Mouse (Mus musculus): ENCODE data around the gene Phkb. TPM values are rescaled to one million over a fixed set of nuclear protein-coding genes. Genes with fewer than 3 reads are reported as not detected.
"Not testable (repeated sequence)": the region's sequence is repeated elsewhere in the genome, so short reads cannot be mapped to it uniquely, and the experiment has no call there.

Phkb gene
- 42.0 and 42.9 TPM in 2 replicates for polyA plus RNA-seq (2016; fragmentation: Nextera tagmentation; extraction: Ambion mirVana)

- Histone ChIP-seq H3K36me3 (peaks cover 22% of the 10 kb centered on the region), H3K27me3 (ENCODE audit: low read depth, poor library complexity, severe bottlenecking) (no peaks in the 10 kb centered on the region), H3K9me3 (replicated peaks) (no peaks in the 10 kb centered on the region), H3K27ac (replicated peaks) (peak within 1 kb of the TSS; percentile 97), H3K4me3 (peak within 1 kb of the TSS; percentile 88), H3K4me1 (peaks cover 24% of the 10 kb centered on the region)
- peak; percentile 95 for DNase-seq (ENCODE audit: low spot score)
- WGBS, result under 1% methylated on average over 54 of the region's 54 CpGs
Observed at GRCm38 (mm10) chr8:85840657-85841488, at the start of gene Phkb, which contains the start of gene Itfg1. Gene Phkb (plus strand): TSS chr8:85840959. Gene Itfg1 (minus strand): TSS chr8:85840921.

- WGBS, result 94% methylated on average over 1 of the region's 1 CpGs
- not testable (repeated sequence) for H3K27me3 ChIP-seq (ENCODE audit: low read depth, poor library complexity, severe bottlenecking); H3K4me1 ChIP-seq; H3K27ac ChIP-seq (replicated peaks); H3K4me3 ChIP-seq; DNase-seq (ENCODE audit: low spot score); H3K9me3 ChIP-seq (replicated peaks)
- H3K36me3 ChIP-seq, result peaks cover 39% of the 10 kb centered on the region
Observed at GRCm38 (mm10) chr8:85796392-85796791, 44.4 kb upstream of the Phkb start.

DNA sequence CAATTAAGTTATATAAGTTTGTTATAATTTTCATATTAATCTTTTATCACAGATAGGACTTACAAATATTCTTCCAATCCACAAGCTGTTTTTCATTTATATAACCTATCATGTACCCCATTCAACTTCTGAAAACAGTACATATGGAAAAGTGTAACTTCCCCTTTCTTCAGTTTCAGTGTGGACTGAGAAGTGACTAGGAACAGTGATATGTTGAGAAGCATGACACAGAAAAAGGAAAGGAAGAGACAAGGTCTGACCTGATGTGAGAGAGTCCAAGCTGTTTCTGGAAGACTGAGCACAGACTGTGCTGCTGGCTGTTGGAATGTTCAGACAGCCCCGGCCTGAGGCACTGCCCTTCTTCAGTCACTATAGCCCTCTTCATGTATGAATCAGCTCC is 40.6 kb upstream of the Phkb start:
- WGBS, result 94% methylated on average over 1 of the region's 1 CpGs
- no peak for DNase-seq (ENCODE audit: low spot score)
- Histone ChIP-seq H3K4me3 (no peak overlapping the region), H3K36me3 (peaks cover 31% of the 10 kb centered on the region), H3K27me3 (ENCODE audit: low read depth, poor library complexity, severe bottlenecking) (no peaks in the 10 kb centered on the region), H3K27ac (replicated peaks) (no peak overlapping the region), H3K4me1 (no peaks in the 10 kb centered on the region), H3K9me3 (replicated peaks) (no peaks in the 10 kb centered on the region)

GRCm38 (mm10) chr8:85801408-85801807 is 39.4 kb upstream of the Phkb start:
- H3K9me3 ChIP-seq (replicated peaks), result no peaks in the 10 kb centered on the region
- DNase-seq (ENCODE audit: low spot score), result no peak
- no peaks in the 10 kb centered on the region for H3K4me1 ChIP-seq
- no peak overlapping the region for H3K27ac ChIP-seq (replicated peaks)
- peaks cover 26% of the 10 kb centered on the region for H3K36me3 ChIP-seq
- H3K27me3 ChIP-seq (ENCODE audit: low read depth, poor library complexity, severe bottlenecking), result no peaks in the 10 kb centered on the region
- WGBS, result 89% methylated on average over 1 of the region's 1 CpGs
- no peak overlapping the region for H3K4me3 ChIP-seq

DNA sequence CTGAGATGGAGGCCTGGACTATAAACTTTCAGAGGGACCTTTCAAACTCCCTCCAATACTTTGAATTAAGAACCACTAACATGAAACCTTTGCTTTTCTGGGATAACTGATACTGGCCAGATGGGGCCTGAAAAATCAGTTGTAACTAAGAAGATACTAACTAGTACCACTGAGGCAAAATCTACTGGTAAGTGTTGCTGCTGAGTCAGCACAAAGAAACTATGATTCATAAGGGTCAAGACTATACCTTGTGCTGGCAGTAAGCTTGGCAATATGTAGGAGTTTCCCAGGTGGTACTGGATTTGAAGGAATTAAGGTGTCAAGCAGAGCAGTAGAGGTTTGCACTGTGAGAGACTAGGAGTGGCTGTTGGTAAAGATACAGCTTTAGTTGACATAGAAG is 27.1 kb upstream of the Phkb start:
- Histone ChIP-seq H3K27ac (replicated peaks) (no peak overlapping the region), H3K4me1 (no peaks in the 10 kb centered on the region), H3K9me3 (replicated peaks) (no peaks in the 10 kb centered on the region; the same call in 1 of the 2 replicates), H3K4me3 (no peak overlapping the region), H3K36me3 (peaks cover 30% of the 10 kb centered on the region), H3K27me3 (ENCODE audit: low read depth, poor library complexity, severe bottlenecking) (no peaks in the 10 kb centered on the region)
- DNase-seq (ENCODE audit: low spot score), result no peak

- peaks cover 30% of the 10 kb centered on the region for H3K36me3 ChIP-seq
- peak overlapping the region; percentile 97 for H3K27ac ChIP-seq (replicated peaks)
- no peaks in the 10 kb centered on the region for H3K9me3 ChIP-seq (replicated peaks)
- no peaks in the 10 kb centered on the region for H3K27me3 ChIP-seq (ENCODE audit: low read depth, poor library complexity, severe bottlenecking)
- 2% methylated on average over 21 of the region's 21 CpGs for whole genome bisulfite sequencing
- DNase-seq (ENCODE audit: low spot score), result no peak
- H3K4me1 ChIP-seq, result peaks cover 24% of the 10 kb centered on the region
- peak overlapping the region; percentile 88 for H3K4me3 ChIP-seq
Observed at GRCm38 (mm10) chr8:85839916-85840656, 673 bp upstream of the Phkb start.

DNA sequence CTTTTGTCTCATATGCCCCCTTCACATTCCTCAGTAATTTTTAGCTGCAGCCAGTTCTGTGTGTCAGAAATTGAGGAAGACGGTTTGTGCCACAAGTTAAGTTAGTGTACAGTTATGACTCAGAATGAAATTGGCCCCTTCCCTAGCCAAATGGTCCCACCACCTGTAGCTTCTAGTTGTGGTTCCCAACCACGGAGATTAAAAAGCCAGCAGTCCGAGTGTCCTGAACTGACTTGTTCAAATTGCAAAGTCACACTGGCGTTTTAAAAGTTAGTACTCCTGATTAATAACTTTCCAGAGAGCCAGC is 683 bp downstream of the Phkb start:
- Histone ChIP-seq H3K27ac (replicated peaks) (peak overlapping the region; percentile 97), H3K4me1 (peaks cover 24% of the 10 kb centered on the region)
- 20% methylated on average over 4 of the region's 4 CpGs for WGBS

GRCm38 (mm10) chr8:85845887-85846286 is 5.1 kb downstream of the Phkb start:
- no peaks in the 10 kb centered on the region for H3K9me3 ChIP-seq (replicated peaks)
- H3K36me3 ChIP-seq, result peaks cover 10% of the 10 kb centered on the region
- H3K27me3 ChIP-seq (ENCODE audit: low read depth, poor library complexity, severe bottlenecking), result no peaks in the 10 kb centered on the region
- DNase-seq (ENCODE audit: low spot score), result no peak
- peaks cover 13% of the 10 kb centered on the region for H3K4me1 ChIP-seq
- H3K4me3 ChIP-seq, result no peak overlapping the region
- H3K27ac ChIP-seq (replicated peaks), result no peak overlapping the region

More for the DNA sequence above, 683 bp downstream of the Phkb start:
- DNase-seq (ENCODE audit: low spot score), result no peak
- Histone ChIP-seq H3K9me3 (replicated peaks) (no peaks in the 10 kb centered on the region), H3K4me3 (peak overlapping the region; percentile 88), H3K36me3 (peaks cover 19% of the 10 kb centered on the region), H3K27me3 (ENCODE audit: low read depth, poor library complexity, severe bottlenecking) (no peaks in the 10 kb centered on the region)

DNA sequence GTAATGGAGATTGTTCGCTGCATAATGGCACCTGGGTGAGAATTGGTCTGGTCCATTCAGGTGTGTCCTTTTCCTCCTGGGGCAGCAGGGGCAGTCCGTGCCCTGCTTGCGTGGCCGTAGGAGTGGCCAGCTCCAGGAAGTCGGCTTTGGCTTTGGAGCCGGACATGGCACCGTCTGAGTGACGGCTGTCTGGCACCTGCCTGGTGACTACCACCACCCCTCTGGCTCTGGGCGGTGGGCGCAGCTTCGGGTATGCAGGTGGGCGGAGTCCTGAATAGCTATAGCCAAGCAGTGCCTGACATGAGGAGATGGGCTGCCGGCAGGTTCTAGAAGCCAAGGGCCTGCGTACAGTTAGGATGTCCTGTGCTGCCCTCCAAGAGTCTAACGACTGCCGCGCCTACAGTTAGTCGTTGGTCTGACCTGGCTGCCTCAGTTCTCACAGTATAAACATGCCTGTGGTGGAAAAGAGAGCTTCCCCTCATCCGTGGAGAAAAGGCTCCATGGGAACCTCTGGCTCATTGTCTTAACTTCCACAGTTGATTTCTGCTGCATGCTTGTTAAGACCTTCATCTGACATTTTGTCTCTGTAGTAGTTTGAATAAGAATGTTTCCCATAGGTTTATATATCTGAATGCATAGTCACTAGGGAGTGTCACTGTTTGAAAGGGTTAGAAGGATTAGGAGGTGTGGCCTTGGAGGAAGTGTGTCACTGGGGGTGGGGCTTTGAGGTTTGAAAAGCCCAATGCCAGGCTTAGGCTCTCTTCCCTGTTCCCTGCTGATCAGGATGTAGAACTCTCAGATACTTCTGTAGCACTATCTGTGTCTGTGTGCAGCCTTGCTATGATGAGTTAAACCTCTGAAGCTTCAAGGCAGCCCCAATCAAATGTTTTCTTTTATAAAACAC is 13.7 kb downstream of the Phkb start:
- no peaks in the 10 kb centered on the region for H3K27me3 ChIP-seq (ENCODE audit: low read depth, poor library complexity, severe bottlenecking)
- DNase-seq (ENCODE audit: low spot score), result no peak
- no peaks in the 10 kb centered on the region for H3K9me3 ChIP-seq (replicated peaks)
- H3K27ac ChIP-seq (replicated peaks), result no peak overlapping the region
- no peaks in the 10 kb centered on the region for H3K4me1 ChIP-seq
- peaks cover 19% of the 10 kb centered on the region for H3K36me3 ChIP-seq
- WGBS, result 91% methylated on average over 19 of the region's 19 CpGs
- H3K4me3 ChIP-seq, result no peak overlapping the region

DNA sequence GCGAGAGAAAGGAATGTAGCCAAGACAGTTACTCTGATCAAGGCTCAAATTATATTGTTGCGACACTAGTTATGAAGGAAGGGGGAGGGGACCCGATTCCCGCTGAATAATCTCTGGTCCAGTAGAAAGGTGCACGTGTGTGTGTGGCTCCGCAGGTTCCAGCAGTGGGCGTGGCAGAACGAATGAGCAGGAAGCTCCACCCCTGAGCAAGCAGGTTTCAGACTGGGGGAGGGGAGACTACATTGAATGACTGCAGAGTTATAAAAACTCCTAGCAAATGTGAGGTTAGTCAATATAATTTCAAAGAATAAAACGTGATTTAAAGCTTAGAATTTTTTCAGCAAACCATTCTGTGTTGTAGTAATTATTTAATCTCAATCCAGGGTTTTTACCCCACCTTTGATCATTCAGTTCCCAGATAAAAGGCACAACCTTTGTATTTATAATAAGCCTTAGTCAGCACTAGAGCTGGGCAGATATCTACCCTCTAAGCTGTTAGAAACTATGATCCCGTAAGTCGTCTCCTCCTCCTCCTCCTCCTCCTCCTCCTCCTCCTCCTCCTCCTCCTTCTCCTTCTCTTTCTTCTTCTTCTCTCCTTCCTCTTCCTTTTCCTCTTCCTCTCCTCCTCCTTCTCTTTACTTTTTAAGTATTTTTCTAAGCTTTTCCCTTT is 16.6 kb downstream of the Phkb start:
- 49% methylated on average over 11 of the region's 11 CpGs for WGBS
- H3K27ac ChIP-seq (replicated peaks); H3K4me3 ChIP-seq; H3K9me3 ChIP-seq (replicated peaks); DNase-seq (ENCODE audit: low spot score); H3K4me1 ChIP-seq; H3K27me3 ChIP-seq (ENCODE audit: low read depth, poor library complexity, severe bottlenecking): not testable (repeated sequence)
- peaks cover 15% of the 10 kb centered on the region for H3K36me3 ChIP-seq

- no peaks in the 10 kb centered on the region for H3K36me3 ChIP-seq
- H3K27me3 ChIP-seq (ENCODE audit: low read depth, poor library complexity, severe bottlenecking), result no peaks in the 10 kb centered on the region
- no peak overlapping the region for H3K4me3 ChIP-seq
- H3K27ac ChIP-seq (replicated peaks), result no peak overlapping the region
- no peak for DNase-seq (ENCODE audit: low spot score)
- WGBS, result 82% methylated on average over 5 of the region's 5 CpGs
- H3K4me1 ChIP-seq, result no peaks in the 10 kb centered on the region
- no peaks in the 10 kb centered on the region for H3K9me3 ChIP-seq (replicated peaks)
Observed at GRCm38 (mm10) chr8:85860612-85861011, 19.9 kb downstream of the Phkb start.

- DNase-seq (ENCODE audit: low spot score), result no peak
- Histone ChIP-seq H3K27me3 (ENCODE audit: low read depth, poor library complexity, severe bottlenecking) (no peaks in the 10 kb centered on the region), H3K4me1 (no peaks in the 10 kb centered on the region), H3K27ac (replicated peaks) (no peak overlapping the region), H3K36me3 (no peaks in the 10 kb centered on the region), H3K9me3 (replicated peaks) (no peaks in the 10 kb centered on the region), H3K4me3 (no peak overlapping the region)
- 79% methylated on average over 1 of the region's 1 CpGs for WGBS
Observed at GRCm38 (mm10) chr8:85862381-85862780, 21.6 kb downstream of the Phkb start.
